In genomic region chr19:4700656-4701055, GRCm38 (mm10) we compare ENCODE assay signal across 36 mouse cellular contexts. TPM values are rescaled to one million over a fixed set of nuclear protein-coding genes. Genes with fewer than 3 reads are reported as not detected.
"Had no signal": no experiment of that assay in that cellular context is flagged by ENCODE, and none has a peak within 500 bp of the region (broad histone marks: within the 10 kb centered on the region; RNA-seq: fewer than 3 reads in every experiment).

No protein-coding gene starts in this region.

- ATAC-seq: hindbrain, embryonic 16.5 days; hindbrain, postnatal 0 days; inflammation-experienced regulatory T-cells, adult 6 months; intestine, embryonic 15.5 days; intestine, embryonic 16.5 days; intestine, postnatal 0 days had no signal

- H3K27ac ChIP-seq: heart, embryonic 10.5 days; heart, embryonic 13.5 days; heart, embryonic 15.5 days; hindbrain, embryonic 10.5 days; hindbrain, embryonic 12.5 days; hindbrain, embryonic 13.5 days; hindbrain, embryonic 14.5 days; hindbrain, embryonic 15.5 days; intestine, embryonic 15.5 days; kidney, embryonic 15.5 days; kidney, postnatal 0 days had no signal

- H3K27me3 ChIP-seq: hindbrain, embryonic 15.5 days had no signal

- DNase-seq: heart, postnatal 10 days; heart, postnatal 14 days; heart, postnatal 36 days; kidney, adult 11 months; kidney, adult 18-20 months; kidney, adult 2 months; kidney, adult 8-10 months; kidney, adult 9 months; kidney, postnatal 10 days; kidney, postnatal 14 days; kidney, postnatal 25 days; kidney, postnatal 36 days; kidney, postnatal 4 days; layer of hippocampus, adult 9-11 months; layer of hippocampus, postnatal 36 days had no signal

- H3K4me2 ChIP-seq: heart, embryonic 11.5 days; heart, embryonic 12.5 days; heart, embryonic 13.5 days; heart, embryonic 15.5 days; hindbrain, embryonic 12.5 days; hindbrain, embryonic 13.5 days; hindbrain, embryonic 14.5 days; hindbrain, embryonic 15.5 days; intestine, embryonic 15.5 days; kidney, embryonic 15.5 days had no signal

- H3K9me3 ChIP-seq: heart, embryonic 10.5 days; heart, embryonic 13.5 days; heart, embryonic 15.5 days; hindbrain, embryonic 10.5 days; hindbrain, embryonic 12.5 days; hindbrain, embryonic 13.5 days; hindbrain, embryonic 15.5 days; intestine, embryonic 15.5 days; kidney, embryonic 15.5 days had no signal

- H3K9ac ChIP-seq: heart, embryonic 12.5 days; heart, embryonic 13.5 days; heart, embryonic 15.5 days; hindbrain, embryonic 12.5 days; hindbrain, embryonic 13.5 days; hindbrain, embryonic 14.5 days; hindbrain, embryonic 15.5 days; intestine, embryonic 15.5 days; kidney, embryonic 15.5 days had no signal

- H3K36me3 ChIP-seq: heart, embryonic 10.5 days; heart, embryonic 12.5 days; heart, embryonic 13.5 days; heart, embryonic 15.5 days; hindbrain, embryonic 10.5 days; hindbrain, embryonic 12.5 days; hindbrain, embryonic 13.5 days; hindbrain, embryonic 15.5 days; intestine, embryonic 15.5 days; kidney, embryonic 15.5 days had no signal

- H3K4me3 ChIP-seq: heart, embryonic 10.5 days; heart, embryonic 12.5 days; heart, embryonic 13.5 days; heart, embryonic 15.5 days; hindbrain, embryonic 10.5 days; hindbrain, embryonic 12.5 days; hindbrain, embryonic 13.5 days; hindbrain, embryonic 15.5 days; intestine, embryonic 15.5 days; kidney, embryonic 15.5 days; layer of hippocampus, adult 2 months had no signal

RNA-seq across cellular contexts. Expression of gene Gm960, which starts 2.2 kb away (rescaled TPM):
- total RNA-seq: heart, postnatal 10 days; heart, postnatal 14 days; heart, postnatal 25 days; heart, postnatal 36 days had no signal
- polyA plus RNA-seq: inflammation-experienced regulatory T-cells, adult 6 months; large intestine, adult 2 months had no signal
